Mouse (Mus musculus): ENCODE data around the gene Cmpk1.

Gene Cmpk1

DNA sequence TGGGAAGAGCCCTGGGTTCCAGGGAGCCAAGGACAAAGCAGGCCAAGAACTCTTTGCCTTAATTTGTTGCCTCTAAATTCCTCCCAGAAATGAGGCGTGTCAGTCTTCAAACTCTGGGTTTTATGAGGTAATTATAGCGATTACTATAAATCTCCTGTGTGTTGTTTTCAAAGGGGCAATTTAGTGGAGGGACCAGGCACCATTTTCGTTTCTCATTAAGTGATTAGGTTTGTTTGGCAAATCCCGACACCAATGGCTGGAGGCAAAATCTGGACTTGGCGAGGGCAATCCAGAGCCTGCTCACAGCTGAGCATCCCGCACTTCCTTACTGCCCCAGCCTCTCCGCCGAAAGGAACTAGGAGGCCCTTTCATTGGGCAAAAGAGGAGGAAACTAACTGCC, 44.5 kb downstream of the Cmpk1 start:
- 78% methylated on average over 8 of the region's 8 CpGs for WGBS

- WGBS: 77% methylated on average over 4 of the region's 4 CpGs
Observed at GRCm38 (mm10) chr4:114942112-114942511, 44.9 kb downstream of the Cmpk1 start.

DNA sequence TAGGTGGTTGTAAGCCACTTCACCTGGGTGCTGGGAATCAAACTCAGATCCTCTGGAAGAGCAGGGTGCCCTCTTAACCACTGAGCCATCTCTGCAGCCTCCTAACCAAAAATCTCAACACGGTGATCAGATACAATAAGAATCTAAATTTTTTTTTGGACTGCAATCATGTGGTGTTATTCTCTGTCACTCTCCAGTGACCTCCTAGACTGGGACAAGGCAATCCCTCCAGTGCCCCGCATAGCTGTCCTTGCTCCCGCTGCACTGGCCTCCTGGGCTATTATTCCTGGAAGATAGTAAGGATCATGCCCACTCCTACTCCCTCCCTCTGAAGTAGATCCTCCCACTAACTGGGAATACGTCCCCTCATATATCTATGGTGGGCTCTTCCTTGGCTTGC, 45.7 kb downstream of the Cmpk1 start:
- 94% methylated on average over 4 of the region's 4 CpGs for WGBS

DNA sequence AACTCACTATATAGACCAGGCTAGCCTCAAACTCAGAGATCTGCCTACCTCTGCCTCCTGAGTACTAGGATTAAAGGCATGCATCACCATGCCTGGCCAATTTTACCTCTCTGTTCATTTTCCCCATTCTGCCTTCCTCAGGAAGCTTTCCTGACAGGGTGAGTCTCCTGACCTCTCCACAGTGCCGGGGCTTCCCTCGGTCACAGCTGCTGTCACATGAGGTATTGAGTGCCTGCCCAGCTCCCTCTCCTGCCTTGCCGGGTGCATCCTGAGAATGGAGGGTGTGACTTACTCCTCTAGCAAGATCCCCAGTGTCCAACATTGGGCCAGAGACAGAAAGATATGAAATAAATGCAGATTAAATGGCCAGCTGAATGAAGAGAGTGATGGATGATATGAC, 48.8 kb downstream of the Cmpk1 start:
- WGBS: 77% methylated on average over 3 of the region's 3 CpGs

- WGBS: 69% methylated on average over 4 of the region's 4 CpGs
Observed at GRCm38 (mm10) chr4:114937459-114938047, 49.5 kb downstream of the Cmpk1 start.

DNA sequence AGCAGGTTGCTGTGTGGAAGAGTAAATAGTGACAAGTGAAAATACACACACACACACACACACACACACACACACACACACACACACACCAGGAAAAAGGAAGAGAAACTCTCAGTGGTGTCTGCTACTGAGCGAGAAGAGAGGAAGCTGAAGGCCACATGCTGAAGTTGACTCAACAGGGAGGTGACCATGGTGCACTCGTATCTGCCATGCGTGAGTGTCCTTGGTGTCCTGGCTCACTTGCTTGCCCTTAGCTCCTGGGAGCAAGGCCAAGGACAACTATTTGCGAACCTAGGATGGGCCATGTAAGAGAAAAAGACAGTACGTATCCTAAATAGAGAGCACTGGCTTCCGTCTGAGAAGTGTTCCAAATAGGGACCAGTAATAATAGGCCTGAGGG, 52.9 kb downstream of the Cmpk1 start:
- 83% methylated on average over 6 of the region's 6 CpGs for WGBS

DNA sequence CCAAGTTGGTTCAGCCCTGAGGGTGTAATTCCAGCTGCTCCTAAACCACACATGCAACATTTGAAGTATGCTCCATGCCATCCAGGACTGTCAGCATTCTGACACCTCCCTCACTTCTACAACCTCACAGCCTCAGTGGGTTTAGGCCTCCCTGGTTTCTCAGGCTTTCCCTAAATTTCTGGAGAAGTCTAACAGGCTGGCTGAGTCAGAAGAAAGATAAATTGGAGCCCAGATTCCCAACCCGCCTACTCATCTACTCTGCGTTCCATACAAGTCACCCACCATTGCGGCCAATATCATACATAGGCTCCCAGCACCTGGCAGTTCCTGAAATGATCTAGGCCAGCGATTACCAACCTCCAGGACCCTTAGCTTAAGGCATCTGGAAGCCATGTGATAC, 54.3 kb downstream of the Cmpk1 start:
- WGBS: 55% methylated on average over 4 of the region's 4 CpGs

DNA sequence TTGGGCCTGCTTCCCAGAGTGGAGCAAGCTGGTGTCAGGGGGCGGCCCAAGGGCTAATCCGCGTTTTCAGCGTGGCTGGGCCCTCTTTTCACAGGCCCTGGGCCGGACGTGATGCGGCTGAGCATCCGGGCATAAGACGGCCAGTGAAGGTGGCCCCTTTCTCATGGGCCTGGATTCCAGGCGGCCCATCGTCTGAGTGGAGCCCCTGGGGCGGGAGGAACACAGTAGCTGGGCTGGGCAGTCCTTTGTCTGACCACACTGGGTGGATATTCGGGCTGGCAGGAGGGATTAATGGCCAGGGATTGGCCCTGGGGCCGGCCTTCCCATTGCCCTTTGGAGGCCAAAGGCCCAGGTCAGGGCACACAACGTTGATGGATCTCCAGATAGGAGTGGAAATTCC, 57.9 kb downstream of the Cmpk1 start:
- 51% methylated on average over 15 of the region's 15 CpGs for WGBS

GRCm38 (mm10) chr4:114925917-114926312, 61.1 kb downstream of the Cmpk1 start, which contains the start of gene Foxe3:
TSS of gene Foxe3 (minus strand) at chr4:114926013.
- 4% methylated on average over 25 of the region's 25 CpGs for WGBS

GRCm38 (mm10) chr4:114924971-114925916, 61.8 kb downstream of the Cmpk1 start:
- whole genome bisulfite sequencing: under 1% methylated on average over 117 of the region's 125 CpGs

- 58% methylated on average over 2 of the region's 2 CpGs for WGBS
Observed at GRCm38 (mm10) chr4:114917091-114917490, 70.0 kb downstream of the Cmpk1 start.

GRCm38 (mm10) chr4:114916056-114916455, 71.0 kb downstream of the Cmpk1 start:
- WGBS: 47% methylated on average over 4 of the region's 4 CpGs

- WGBS: 5% methylated on average over 13 of the region's 13 CpGs
Observed at GRCm38 (mm10) chr4:114913594-114913962, 73.5 kb downstream of the Cmpk1 start.

- 13% methylated on average over 35 of the region's 35 CpGs for WGBS
Observed at GRCm38 (mm10) chr4:114912705-114913593, 74.1 kb downstream of the Cmpk1 start.

GRCm38 (mm10) chr4:114909602-114910484, 77.2 kb downstream of the Cmpk1 start:
- 4% methylated on average over 20 of the region's 20 CpGs for WGBS

All from cerebral cortex, adult 2 months (tissue).